Mouse (Mus musculus): ENCODE measurements around the gene Plcb2. TPM values are rescaled to one million over a fixed set of nuclear protein-coding genes. Genes with fewer than 3 reads are reported as not detected.

Gene Plcb2
- polyA plus RNA-seq, 1 experiment from 2014 or later = 0.24 TPM

Other genes with a start within 250 kb of the Plcb2 start
- 281 and 284 TPM in 2 replicates for gene Srp14, start 248.7 kb downstream of the Plcb2 start, polyA plus RNA-seq (2014; fragmentation: Nextera tagmentation; extraction: Ambion mirVana)
- 5.9 and 8.3 TPM in 2 replicates for gene Bmf, start 178.8 kb downstream of the Plcb2 start, polyA plus RNA-seq (2014; fragmentation: Nextera tagmentation; extraction: Ambion mirVana)
- 111 and 112 TPM in 2 replicates for gene Bub1b, start 130.2 kb downstream of the Plcb2 start, polyA plus RNA-seq (2014; fragmentation: Nextera tagmentation; extraction: Ambion mirVana)
- gene Pak6, start 65.1 kb downstream of the Plcb2 start, polyA plus RNA-seq (2014; fragmentation: Nextera tagmentation; extraction: Ambion mirVana) = 0.78 and 1.6 TPM in 2 replicates
- not detected in 2 replicates for gene Ankrd63, start 24.5 kb downstream of the Plcb2 start, polyA plus RNA-seq (2014; fragmentation: Nextera tagmentation; extraction: Ambion mirVana)
- 28.5 and 29.2 TPM in 2 replicates for gene Inafm2, start 17.3 kb upstream of the Plcb2 start, polyA plus RNA-seq (2014; fragmentation: Nextera tagmentation; extraction: Ambion mirVana)
- 0.90 and 0.96 TPM in 2 replicates for gene Ccdc9b, start 34.2 kb upstream of the Plcb2 start, polyA plus RNA-seq (2014; fragmentation: Nextera tagmentation; extraction: Ambion mirVana)
- not detected in 2 replicates for gene Phgr1, start 44.3 kb upstream of the Plcb2 start, polyA plus RNA-seq (2014; fragmentation: Nextera tagmentation; extraction: Ambion mirVana)
- 10.9 and 12.6 TPM in 2 replicates for gene Disp2, start 51.3 kb upstream of the Plcb2 start, polyA plus RNA-seq (2014; fragmentation: Nextera tagmentation; extraction: Ambion mirVana)
- gene Knstrn, start 85.6 kb upstream of the Plcb2 start, polyA plus RNA-seq (2014; fragmentation: Nextera tagmentation; extraction: Ambion mirVana) = 146 TPM in 2 replicates
- gene Ivd, start 133.5 kb upstream of the Plcb2 start, polyA plus RNA-seq (2014; fragmentation: Nextera tagmentation; extraction: Ambion mirVana) = 52.1 and 53.0 TPM in 2 replicates
- gene Bahd1, start 171.9 kb upstream of the Plcb2 start, polyA plus RNA-seq (2014; fragmentation: Nextera tagmentation; extraction: Ambion mirVana) = 1.5 TPM in 2 replicates
- 23.4 and 26.0 TPM in 2 replicates for gene Chst14, start 198.1 kb upstream of the Plcb2 start, polyA plus RNA-seq (2014; fragmentation: Nextera tagmentation; extraction: Ambion mirVana)